Mouse (Mus musculus) bone marrow macrophage, adult 2 months (primary cell): Measurements from ENCODE around the gene Hopx.

Experiments used
- CTCF ChIP-seq: IDR thresholded peaks from 2 replicates; pipeline ENCODE4 v1.5.1; 2012; ENCODE audit warnings: low read depth, mild to moderate bottlenecking, low read length, moderate library complexity
- POLR2A ChIP-seq: IDR thresholded peaks from 2 replicates; pipeline ENCODE4 v1.6.1; 2012; ENCODE audit warnings: mild to moderate bottlenecking, low read depth, low read length, borderline replicate concordance

DNA sequence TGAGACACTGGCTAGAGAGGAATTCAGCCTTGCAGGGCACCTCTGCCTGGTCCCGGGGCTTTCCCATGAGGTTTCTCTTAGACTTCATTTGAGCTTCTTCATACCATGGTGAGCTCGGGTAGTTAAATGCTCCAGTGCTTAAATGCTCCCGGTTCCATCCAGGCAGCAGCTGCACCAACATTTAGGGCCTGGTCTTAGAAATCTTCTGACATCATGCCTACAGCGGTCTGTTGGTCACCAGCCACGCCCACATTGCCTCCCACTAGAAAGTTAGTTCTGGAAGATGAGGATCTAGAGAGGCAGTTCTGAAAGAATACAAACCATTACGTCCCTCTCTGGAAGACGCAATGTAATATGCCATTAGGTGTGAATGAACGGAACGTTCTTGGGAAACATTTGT is 8.7 kb upstream of the Hopx start:
- TF ChIP-seq POLR2A (no peak), CTCF (no peak)
